Mouse (Mus musculus) layer of hippocampus, adult 11-12 months (tissue): ENCODE measurements around the gene Cenpb.

Source experiments
- DNase-seq: peaks from one replicate; pipeline ENCODE4 v3.0.0; 2022; ENCODE audit warnings: low spot score

The Cenpb gene

GRCm38 (mm10) chr2:131196606-131197316 lies 16.9 kb upstream of the Cenpb start:
- no peak for DNase-seq

GRCm38 (mm10) chr2:131191005-131191390 lies 11.1 kb upstream of the Cenpb start:
- DNase-seq, result no peak

GRCm38 (mm10) chr2:131190344-131191004 lies 10.6 kb upstream of the Cenpb start:
- DNase-seq, result no peak

- DNase-seq, result no peak
Measured at GRCm38 (mm10) chr2:131189521-131190309, 9.8 kb upstream of the Cenpb start.

GRCm38 (mm10) chr2:131188311-131188710 lies 8.4 kb upstream of the Cenpb start:
- DNase-seq, result no peak

GRCm38 (mm10) chr2:131187602-131187922 lies 7.7 kb upstream of the Cenpb start:
- DNase-seq, result no peak

GRCm38 (mm10) chr2:131186771-131187601 lies 7.1 kb upstream of the Cenpb start, which contains the start of the genes Cdc25b and Spef1:
Gene Cdc25b (plus strand): TSS chr2:131186949.
Gene Spef1 (minus strand): TSS chr2:131187282.
- peak; percentile 82 for DNase-seq

GRCm38 (mm10) chr2:131186343-131186742 lies 6.5 kb upstream of the Cenpb start:
- no peak for DNase-seq

GRCm38 (mm10) chr2:131179246-131179886 lies 501 bp downstream of the Cenpb start:
- DNase-seq, result peak; percentile 66

- no peak for DNase-seq
Measured at GRCm38 (mm10) chr2:131178828-131179245, 1.0 kb downstream of the Cenpb start.

GRCm38 (mm10) chr2:131177932-131178331 lies 1.9 kb downstream of the Cenpb start:
- no peak for DNase-seq

GRCm38 (mm10) chr2:131176491-131176890 lies 3.4 kb downstream of the Cenpb start:
- no peak for DNase-seq

GRCm38 (mm10) chr2:131175945-131176309 lies 3.9 kb downstream of the Cenpb start:
- DNase-seq, result no peak

- no peak for DNase-seq
Measured at GRCm38 (mm10) chr2:131175286-131175944, 4.5 kb downstream of the Cenpb start.

GRCm38 (mm10) chr2:131174700-131175099 lies 5.2 kb downstream of the Cenpb start:
- DNase-seq, result peak; percentile 74

GRCm38 (mm10) chr2:131172322-131172721 lies 7.5 kb downstream of the Cenpb start:
- DNase-seq, result no peak

- DNase-seq, result peak; percentile 74
Measured at GRCm38 (mm10) chr2:131171401-131172104, 8.3 kb downstream of the Cenpb start.

- no peak for DNase-seq
Measured at GRCm38 (mm10) chr2:131170936-131171335, 8.9 kb downstream of the Cenpb start.

GRCm38 (mm10) chr2:131168914-131169313 lies 11.0 kb downstream of the Cenpb start:
- DNase-seq, result no peak

- DNase-seq, result no peak
Measured at GRCm38 (mm10) chr2:131167984-131168383, 11.9 kb downstream of the Cenpb start.
